Mouse (Mus musculus): ENCODE measurements around the gene Prr27. TPM values are rescaled to one million over a fixed set of nuclear protein-coding genes. Genes with fewer than 3 reads are reported as not detected.

The Prr27 gene
- not detected in 2 replicates for polyA plus RNA-seq (2012; rRNA removed)

- no peak for DNase-seq (ENCODE audit: low read depth)
- TF ChIP-seq POLR2A (IDR thresholded peaks at IDR 0.05; ENCODE audit: borderline replicate concordance, extremely low read depth, insufficient read depth, insufficient read length, poor library complexity, severe bottlenecking), result no peak
- no peak for TF ChIP-seq CTCF (IDR thresholded peaks at IDR 0.05; ENCODE audit: borderline replicate concordance, extremely low read depth, insufficient read depth, insufficient read length)
These were observed at the start of gene Prr27 for GRCm38 (mm10) chr5:87825386-87825785. Prr27 (plus strand) TSS chr5:87825686.

- peak; percentile 28 for DNase-seq (ENCODE audit: low read depth)
- TF ChIP-seq POLR2A (IDR thresholded peaks at IDR 0.05; ENCODE audit: borderline replicate concordance, extremely low read depth, insufficient read depth, insufficient read length, poor library complexity, severe bottlenecking) (no peak), CTCF (IDR thresholded peaks at IDR 0.05; ENCODE audit: borderline replicate concordance, extremely low read depth, insufficient read depth, insufficient read length) (no peak)
These were observed 42.8 kb upstream of the Prr27 start for GRCm38 (mm10) chr5:87782731-87783130.

- TF ChIP-seq POLR2A (IDR thresholded peaks at IDR 0.05; ENCODE audit: borderline replicate concordance, extremely low read depth, insufficient read depth, insufficient read length, poor library complexity, severe bottlenecking) (no peak), CTCF (IDR thresholded peaks at IDR 0.05; ENCODE audit: borderline replicate concordance, extremely low read depth, insufficient read depth, insufficient read length) (no peak)
- no peak for DNase-seq (ENCODE audit: low read depth)
These were observed 17.7 kb upstream of the Prr27 start, which contains the start of gene Csn1s2b for GRCm38 (mm10) chr5:87807782-87808181. Csn1s2b (plus strand) TSS chr5:87808082.

- TF ChIP-seq CTCF (IDR thresholded peaks at IDR 0.05; ENCODE audit: borderline replicate concordance, extremely low read depth, insufficient read depth, insufficient read length) (0 out of 2 replicates have a peak, but pooled peaks have one; percentile 3), POLR2A (IDR thresholded peaks at IDR 0.05; ENCODE audit: borderline replicate concordance, extremely low read depth, insufficient read depth, insufficient read length, poor library complexity, severe bottlenecking) (no peak)
- peak; percentile 1 for DNase-seq (ENCODE audit: low read depth)
These were observed 16.2 kb upstream of the Prr27 start for GRCm38 (mm10) chr5:87809253-87809652.

- peak; percentile 2 for DNase-seq (ENCODE audit: low read depth)
- TF ChIP-seq POLR2A (IDR thresholded peaks at IDR 0.05; ENCODE audit: borderline replicate concordance, extremely low read depth, insufficient read depth, insufficient read length, poor library complexity, severe bottlenecking) (no peak), CTCF (IDR thresholded peaks at IDR 0.05; ENCODE audit: borderline replicate concordance, extremely low read depth, insufficient read depth, insufficient read length) (no peak)
These were observed 29.7 kb downstream of the Prr27 start for GRCm38 (mm10) chr5:87855136-87855716.

GRCm38 (mm10) chr5:87870084-87870483 is 44.6 kb downstream of the Prr27 start:
- TF ChIP-seq CTCF (IDR thresholded peaks at IDR 0.05; ENCODE audit: borderline replicate concordance, extremely low read depth, insufficient read depth, insufficient read length), result no peak
- no peak for TF ChIP-seq POLR2A (IDR thresholded peaks at IDR 0.05; ENCODE audit: borderline replicate concordance, extremely low read depth, insufficient read depth, insufficient read length, poor library complexity, severe bottlenecking)
- peak; percentile 11 for DNase-seq (ENCODE audit: low read depth)

GRCm38 (mm10) chr5:87871423-87871822 is 45.9 kb downstream of the Prr27 start:
- no peak for TF ChIP-seq POLR2A (IDR thresholded peaks at IDR 0.05; ENCODE audit: borderline replicate concordance, extremely low read depth, insufficient read depth, insufficient read length, poor library complexity, severe bottlenecking)
- TF ChIP-seq CTCF (IDR thresholded peaks at IDR 0.05; ENCODE audit: borderline replicate concordance, extremely low read depth, insufficient read depth, insufficient read length), result peak; percentile 45; the same call in 1 of the 2 replicates
- no peak for DNase-seq (ENCODE audit: low read depth)

GRCm38 (mm10) chr5:87884729-87885128 is 59.2 kb downstream of the Prr27 start, which contains the start of gene Odam:
Odam (plus strand) TSS chr5:87885029.
- DNase-seq (ENCODE audit: low read depth), result no peak
- TF ChIP-seq POLR2A (IDR thresholded peaks at IDR 0.05; ENCODE audit: borderline replicate concordance, extremely low read depth, insufficient read depth, insufficient read length, poor library complexity, severe bottlenecking) (no peak), CTCF (IDR thresholded peaks at IDR 0.05; ENCODE audit: borderline replicate concordance, extremely low read depth, insufficient read depth, insufficient read length) (no peak)

Other genes starting within 250 kb of the Prr27 start
- gene Sult1e1, start 234.1 kb upstream of the Prr27 start, polyA plus RNA-seq (2012; rRNA removed), result not detected in 2 replicates
- not detected in 2 replicates for gene Csn1s1, start 159.5 kb upstream of the Prr27 start, polyA plus RNA-seq (2012; rRNA removed)
- gene Csn2, start 126.1 kb upstream of the Prr27 start, polyA plus RNA-seq (2012; rRNA removed), result not detected in 2 replicates
- gene Csn1s2a, start 51.1 kb upstream of the Prr27 start, polyA plus RNA-seq (2012; rRNA removed), result not detected in 2 replicates
- gene Csn1s2b, start 17.6 kb upstream of the Prr27 start, polyA plus RNA-seq (2012; rRNA removed), result not detected in 2 replicates
- gene Odam, start 59.3 kb downstream of the Prr27 start, polyA plus RNA-seq (2012; rRNA removed), result not detected in 2 replicates
- gene Csn3, start 99.9 kb downstream of the Prr27 start, polyA plus RNA-seq (2012; rRNA removed), result not detected in 2 replicates
- not detected in 2 replicates for gene 2310003L06Rik, start 143.8 kb downstream of the Prr27 start, polyA plus RNA-seq (2012; rRNA removed)
- not detected in 2 replicates for gene Gm28434, start 143.8 kb downstream of the Prr27 start, polyA plus RNA-seq (2012; rRNA removed)
- gene Cabs1, start 153.8 kb downstream of the Prr27 start, polyA plus RNA-seq (2012; rRNA removed), result not detected in 2 replicates
- not detected in 2 replicates for gene Smr3a, start 176.9 kb downstream of the Prr27 start, polyA plus RNA-seq (2012; rRNA removed)

Data from brain, embryonic 14.5 days (tissue).